Mouse (Mus musculus) heart, embryonic 11.5 days (tissue): ENCODE measurements around the gene Tk1. TPM values are rescaled to one million over a fixed set of nuclear protein-coding genes. Genes with fewer than 3 reads are reported as not detected.

Experiments used
- ATAC-seq: fragments of 200-750 bp; cut with Nextera tagmentation; replicated peaks from 2 replicates; pipeline ENCODE4 v1.8.0; 2017; ENCODE audit warnings: moderate library complexity; ENCODE audit not compliant: insufficient number of reproducible peaks, low FRiP score, low TSS enrichment
- H3K27ac ChIP-seq: fragments of 300-500 bp; sonication (generic); 2 replicates; pipeline ENCODE4 v1.5.1; 2014; ENCODE audit warnings: mild to moderate bottlenecking, low read depth, low read length
- H3K27me3 ChIP-seq: fragments of 300-500 bp; sonication (generic); 2 replicates; pipeline ENCODE4 v1.6.1; 2014; ENCODE audit warnings: mild to moderate bottlenecking, low read length, mixed read lengths; ENCODE audit not compliant: control insufficient read depth, insufficient read depth
- H3K36me3 ChIP-seq: fragments of 300-500 bp; sonication (generic); 2 replicates; pipeline ENCODE4 v1.6.1; 2014; ENCODE audit warnings: mild to moderate bottlenecking, low read length, moderate library complexity, mixed read lengths; ENCODE audit not compliant: control insufficient read depth, insufficient read depth
- H3K4me1 ChIP-seq: fragments of 300-500 bp; sonication (generic); 2 replicates; pipeline ENCODE4 v1.6.1; 2014; ENCODE audit warnings: low read length; ENCODE audit not compliant: control insufficient read depth, insufficient read depth
- H3K4me2 ChIP-seq: fragments of 300-500 bp; sonication (generic); 2 replicates; pipeline ENCODE4 v1.6.1; 2014; ENCODE audit warnings: mild to moderate bottlenecking, moderate library complexity
- H3K4me3 ChIP-seq: fragments of 300-500 bp; sonication (generic); 2 replicates; pipeline ENCODE4 v1.5.1; 2014; ENCODE audit warnings: low read depth, low read length
- H3K9ac ChIP-seq: fragments of 300-500 bp; sonication (generic); 2 replicates; pipeline ENCODE4 v1.6.1; 2014; ENCODE audit warnings: mild to moderate bottlenecking, low read depth, low read length, moderate library complexity
- H3K9me3 ChIP-seq: fragments of 300-500 bp; sonication (generic); replicated peaks from 2 replicates; pipeline ENCODE4 v1.6.1; 2016; ENCODE audit warnings: low read length; ENCODE audit not compliant: control insufficient read depth
- WGBS: fragments of 180-500 bp; shearing (Covaris S2); extraction: QIAGEN DNeasy Blood & Tissue Kit; methylation state at CpG from one replicate; pipeline ENCODE4 v1.1.7; 2014; ENCODE audit not compliant: insufficient replicate concordance; 5-methylcytosine and 5-hydroxymethylcytosine counted together
- polyA plus RNA-seq: library from polyadenylated mRNA; unstranded; fragments of >200 nt; fragmentation: Nextera tagmentation; extraction: Ambion mirVana; gene quantifications from 2 replicates; pipeline ENCODE4 v1.2.1, GENCODE M21; 2014

The Tk1 gene
- polyA plus RNA-seq, 1 experiment from 2014 or later: 98.5 TPM

DNA sequence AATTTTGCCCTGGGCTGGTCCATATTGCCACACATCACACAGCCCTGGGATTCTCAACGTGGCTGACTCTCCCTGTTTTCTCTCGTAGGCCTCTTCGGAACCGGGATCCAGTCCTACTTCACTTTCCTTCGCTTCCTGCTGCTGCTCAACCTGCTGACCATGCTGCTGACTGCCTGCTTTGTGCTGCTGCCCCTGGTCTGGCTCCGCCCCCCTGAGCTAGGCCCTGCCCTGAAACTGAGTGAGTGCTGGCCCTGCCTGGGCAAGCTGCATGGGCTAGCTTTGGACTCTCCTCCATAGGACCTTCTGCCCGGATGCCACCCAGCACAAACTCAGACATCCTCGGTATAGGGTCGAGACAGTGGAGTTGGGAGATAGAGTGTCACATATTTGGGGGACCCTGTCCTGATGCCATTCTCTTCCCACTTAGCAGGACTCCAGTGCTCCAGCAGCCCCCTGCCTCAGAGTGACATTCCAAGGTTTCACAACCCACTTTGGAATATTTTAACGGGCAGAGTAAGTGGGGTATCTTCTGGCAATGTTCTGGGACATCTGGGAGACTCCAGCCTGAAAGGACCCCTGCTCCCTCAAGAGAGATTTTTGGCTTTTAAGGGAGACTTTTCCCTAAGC lies 42.1 kb downstream of the Tk1 start:
- peak overlapping the region; percentile 96 for H3K27ac ChIP-seq
- ATAC-seq: no peak; the same call in 1 of the 2 replicates

GRCm38 (mm10) chr11:117783089-117783488 lies 42.8 kb downstream of the Tk1 start:
- Histone ChIP-seq H3K4me2 (peak overlapping the region; percentile 99), H3K4me1 (peaks cover 46% of the 10 kb centered on the region), H3K36me3 (no peaks in the 10 kb centered on the region), H3K4me3 (peak overlapping the region; percentile 52), H3K9ac (peak overlapping the region; percentile 74), H3K9me3 (no peaks in the 10 kb centered on the region), H3K27ac (peak overlapping the region; percentile 96), H3K27me3 (peaks cover 17% of the 10 kb centered on the region)
- 3% methylated on average over 30 of the region's 31 CpGs for WGBS
- ATAC-seq: no peak

More for the DNA sequence above, 42.1 kb downstream of the Tk1 start:
- H3K9me3 ChIP-seq: no peaks in the 10 kb centered on the region
- H3K4me3 ChIP-seq: peak overlapping the region; percentile 52
- peaks cover 41% of the 10 kb centered on the region for H3K4me1 ChIP-seq
- H3K9ac ChIP-seq: peak overlapping the region; percentile 74; the same call in 1 of the 2 replicates
- no peaks in the 10 kb centered on the region for H3K36me3 ChIP-seq
- peak overlapping the region; percentile 99 for H3K4me2 ChIP-seq
- WGBS: 39% methylated on average over 10 of the region's 10 CpGs
- peaks cover 17% of the 10 kb centered on the region for H3K27me3 ChIP-seq

DNA sequence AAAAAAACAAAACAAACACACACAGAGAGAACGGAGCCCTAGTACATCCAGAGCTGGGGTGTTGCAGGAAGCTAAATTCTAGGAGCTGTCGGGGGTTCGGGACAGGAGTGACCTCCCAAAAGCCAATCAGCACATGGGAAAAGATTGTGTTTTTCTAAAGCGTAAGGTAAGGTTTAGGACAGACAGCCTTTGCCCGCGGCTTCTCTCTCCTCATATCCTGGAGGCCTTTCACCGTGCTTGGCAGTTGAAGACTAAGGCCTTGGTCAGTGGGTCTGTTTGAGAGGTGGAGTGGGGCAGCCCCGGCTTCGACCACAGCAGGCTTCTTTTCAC lies 43.2 kb downstream of the Tk1 start:
- Histone ChIP-seq H3K4me1 (peaks cover 46% of the 10 kb centered on the region), H3K4me2 (peak overlapping the region; percentile 99), H3K9me3 (no peaks in the 10 kb centered on the region), H3K27me3 (peaks cover 17% of the 10 kb centered on the region), H3K36me3 (no peaks in the 10 kb centered on the region), H3K4me3 (peak overlapping the region; percentile 52), H3K27ac (peak overlapping the region; percentile 96), H3K9ac (peak overlapping the region; percentile 74)
- no peak for ATAC-seq
- WGBS: 35% methylated on average over 9 of the region's 9 CpGs

GRCm38 (mm10) chr11:117781993-117782704 lies 43.7 kb downstream of the Tk1 start, which contains the start of the genes Tmc8 and Tmc6:
TSS of gene Tmc8 (plus strand) at chr11:117782076.
TSS of gene Tmc6 (minus strand) at chr11:117782198.
- peak within 1 kb of the TSS; percentile 96 for H3K27ac ChIP-seq
- H3K36me3 ChIP-seq: no peaks in the 10 kb centered on the region
- peak within 1 kb of the TSS; percentile 52 for H3K4me3 ChIP-seq
- H3K27me3 ChIP-seq: peaks cover 17% of the 10 kb centered on the region
- peak within 1 kb of the TSS; percentile 99 for H3K4me2 ChIP-seq
- peaks cover 46% of the 10 kb centered on the region for H3K4me1 ChIP-seq
- WGBS: 25% methylated on average over 24 of the region's 24 CpGs
- ATAC-seq: peak; percentile 55
- peak within 1 kb of the TSS; percentile 74 for H3K9ac ChIP-seq
- no peaks in the 10 kb centered on the region for H3K9me3 ChIP-seq

- H3K36me3 ChIP-seq: peaks cover 3% of the 10 kb centered on the region; the same call in 1 of the 2 replicates
- no peak; the same call in 1 of the 2 replicates for ATAC-seq
- peak overlapping the region; percentile 74 for H3K9ac ChIP-seq
- H3K4me2 ChIP-seq: peak overlapping the region; percentile 99
- peak overlapping the region; percentile 96 for H3K27ac ChIP-seq
- peaks cover 17% of the 10 kb centered on the region for H3K27me3 ChIP-seq
- peaks cover 46% of the 10 kb centered on the region for H3K4me1 ChIP-seq
- peak overlapping the region; percentile 52 for H3K4me3 ChIP-seq
- no peaks in the 10 kb centered on the region for H3K9me3 ChIP-seq
- 8% methylated on average over 18 of the region's 18 CpGs for WGBS
Measured at GRCm38 (mm10) chr11:117781199-117781821, 44.6 kb downstream of the Tk1 start.

DNA sequence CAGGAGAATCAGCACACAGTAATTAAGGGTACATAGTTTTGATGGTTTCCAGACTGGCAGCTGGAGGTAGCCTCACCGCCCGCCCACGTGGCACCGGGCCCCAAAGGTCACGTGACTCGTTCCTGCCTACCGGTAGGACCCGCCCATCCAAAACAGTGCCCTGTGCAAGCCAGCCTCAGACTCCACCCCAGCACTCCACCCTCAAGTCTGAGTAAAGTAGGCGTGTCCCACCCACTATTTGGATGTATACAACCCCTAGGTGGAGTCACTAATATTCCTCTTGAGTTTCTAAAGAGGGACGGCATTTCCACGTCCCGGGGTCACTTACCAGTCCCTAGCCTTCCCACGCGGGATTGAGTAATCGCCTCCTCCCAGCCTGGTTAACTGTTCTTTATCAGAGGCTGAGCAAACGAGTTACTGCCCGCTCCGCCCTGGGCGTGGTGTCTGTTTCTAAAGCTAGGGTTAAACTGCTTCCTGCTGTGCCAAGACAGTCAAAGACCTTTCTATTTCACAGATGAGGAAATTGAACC lies 45.2 kb downstream of the Tk1 start:
- Histone ChIP-seq H3K27me3 (peaks cover 17% of the 10 kb centered on the region), H3K9me3 (no peaks in the 10 kb centered on the region), H3K9ac (peak overlapping the region; percentile 74), H3K4me2 (peak overlapping the region; percentile 99), H3K36me3 (peaks cover 9% of the 10 kb centered on the region), H3K27ac (peak overlapping the region; percentile 96), H3K4me3 (peak overlapping the region; percentile 52), H3K4me1 (peaks cover 46% of the 10 kb centered on the region)
- ATAC-seq: peak; percentile 73
- WGBS: under 1% methylated on average over 19 of the region's 19 CpGs

DNA sequence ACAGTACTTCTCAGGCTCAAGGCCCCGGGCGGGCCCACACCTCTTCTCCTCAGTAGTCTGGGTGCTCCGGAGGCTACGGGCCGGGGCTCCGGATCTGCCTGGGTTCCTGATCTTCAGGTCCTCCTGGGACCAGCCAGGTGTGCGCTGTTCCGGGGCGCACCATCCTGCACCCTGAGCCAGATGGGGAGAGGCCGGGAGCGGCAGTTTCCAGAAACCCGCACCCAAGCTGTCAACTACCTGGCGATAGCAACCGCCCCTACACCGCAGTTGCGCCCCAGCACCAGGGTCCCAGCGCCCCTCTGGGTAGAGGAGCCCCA lies 45.7 kb downstream of the Tk1 start:
- H3K4me1 ChIP-seq: peaks cover 46% of the 10 kb centered on the region
- H3K9ac ChIP-seq: peak overlapping the region; percentile 74
- H3K27me3 ChIP-seq: peaks cover 17% of the 10 kb centered on the region
- peak overlapping the region; percentile 52 for H3K4me3 ChIP-seq
- H3K36me3 ChIP-seq: peaks cover 11% of the 10 kb centered on the region
- 0% methylated on average over 17 of the region's 17 CpGs for WGBS
- peak overlapping the region; percentile 96 for H3K27ac ChIP-seq
- 0 out of 2 replicates have a peak, but pooled peaks have one; percentile 0 for ATAC-seq
- H3K4me2 ChIP-seq: peak overlapping the region; percentile 99
- H3K9me3 ChIP-seq: no peaks in the 10 kb centered on the region

DNA sequence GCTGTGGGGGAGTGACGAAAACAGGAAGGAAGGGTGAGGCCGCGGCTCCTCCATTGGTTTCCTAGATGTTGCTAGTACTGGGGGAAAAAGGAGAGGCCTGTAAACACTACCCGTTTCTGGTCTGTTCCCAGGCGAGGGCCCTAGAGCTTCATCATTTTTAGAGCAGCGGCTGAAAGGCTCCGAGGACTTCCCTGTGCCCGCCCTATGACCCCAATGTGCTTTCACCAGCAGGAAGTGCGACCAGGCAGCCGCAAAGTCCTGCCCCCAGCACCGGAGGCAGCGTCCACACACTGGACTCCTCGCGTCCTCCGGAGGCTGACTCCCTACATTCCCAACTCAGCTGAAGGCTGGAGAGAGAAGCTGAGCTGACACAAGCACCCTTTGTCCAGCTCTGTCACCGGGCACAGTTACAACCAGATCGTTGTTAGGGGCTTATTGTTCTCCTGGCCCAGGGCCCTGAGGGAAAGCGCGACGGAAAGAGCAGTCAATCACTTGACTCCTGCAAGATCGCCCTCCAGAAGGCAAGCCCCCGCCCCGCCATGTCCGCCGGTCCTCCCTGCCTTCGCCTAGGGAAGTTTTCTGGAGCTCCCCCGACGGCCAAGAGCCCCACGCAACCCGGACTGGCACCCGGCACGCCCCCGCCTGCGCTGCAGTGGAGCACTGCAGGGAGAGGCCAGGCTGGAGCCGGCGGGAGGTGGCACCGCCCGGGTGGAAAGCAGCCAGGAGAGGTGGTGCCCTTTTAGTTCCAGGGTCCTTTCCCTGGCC lies 46.3 kb downstream of the Tk1 start:
- Histone ChIP-seq H3K36me3 (peaks cover 11% of the 10 kb centered on the region), H3K4me1 (peaks cover 46% of the 10 kb centered on the region), H3K4me2 (peak overlapping the region; percentile 99), H3K4me3 (peak overlapping the region; percentile 52), H3K9me3 (no peaks in the 10 kb centered on the region), H3K27ac (peak overlapping the region; percentile 96), H3K27me3 (peaks cover 17% of the 10 kb centered on the region), H3K9ac (peak overlapping the region; percentile 74)
- 3% methylated on average over 38 of the region's 38 CpGs for WGBS
- no peak for ATAC-seq
